Mouse (Mus musculus) hindbrain, embryonic 15.5 days (tissue): ENCODE data around the gene Ncbp3. TPM values are rescaled to one million over a fixed set of nuclear protein-coding genes. Genes with fewer than 3 reads are reported as not detected.

Experiments
- ATAC-seq: fragments of 200-750 bp; cut with Nextera tagmentation; 2 replicates; pipeline ENCODE4 v1.8.0; 2017; ENCODE audit warnings: low read depth, moderate number of reproducible peaks, moderate TSS enrichment; ENCODE audit not compliant: low FRiP score
- H3K27ac ChIP-seq: fragments of 300-500 bp; sonication (generic); replicated peaks from 2 replicates; pipeline ENCODE4 v1.5.1; 2015; ENCODE audit warnings: mild to moderate bottlenecking, inconsistent platforms
- H3K27me3 ChIP-seq: fragments of 300-500 bp; sonication (generic); 2 replicates; pipeline ENCODE4 v1.6.1; 2015; ENCODE audit warnings: control low read depth, inconsistent platforms
- H3K36me3 ChIP-seq: fragments of 300-500 bp; sonication (generic); 2 replicates; pipeline ENCODE4 v1.6.1; 2015; ENCODE audit warnings: control low read depth, inconsistent platforms
- H3K4me1 ChIP-seq: fragments of 300-500 bp; sonication (generic); replicated peaks from 2 replicates; pipeline ENCODE4 v1.6.1; 2015; ENCODE audit warnings: control low read depth, inconsistent platforms
- H3K4me2 ChIP-seq: fragments of 300-500 bp; sonication (generic); 2 replicates; pipeline ENCODE4 v1.6.1; 2015; ENCODE audit warnings: moderate library complexity, mild to moderate bottlenecking, inconsistent platforms
- H3K4me3 ChIP-seq: fragments of 300-500 bp; sonication (generic); 2 replicates; pipeline ENCODE4 v1.5.1; 2015; ENCODE audit warnings: mild to moderate bottlenecking, inconsistent platforms
- H3K9ac ChIP-seq: fragments of 300-500 bp; sonication (generic); 2 replicates; pipeline ENCODE4 v1.6.1; 2015; ENCODE audit warnings: inconsistent platforms
- H3K9me3 ChIP-seq: fragments of 300-500 bp; sonication (generic); 2 replicates; pipeline ENCODE4 v1.6.1; 2016; ENCODE audit warnings: control low read depth, inconsistent platforms
- WGBS: fragments of 180-500 bp; shearing (Covaris S2); methylation state at CpG from one replicate; pipeline ENCODE4 v1.1.7; 2015; 5-methylcytosine and 5-hydroxymethylcytosine counted together
- polyA plus RNA-seq: library from polyadenylated mRNA; unstranded; fragments of >200 nt; fragmentation: Nextera tagmentation; extraction: Ambion mirVana; gene quantifications from 2 replicates; pipeline ENCODE4 v1.2.1, GENCODE M21; 2015

The Ncbp3 gene
- polyA plus RNA-seq, 1 experiment from 2014 or later, result 10.4 TPM

DNA sequence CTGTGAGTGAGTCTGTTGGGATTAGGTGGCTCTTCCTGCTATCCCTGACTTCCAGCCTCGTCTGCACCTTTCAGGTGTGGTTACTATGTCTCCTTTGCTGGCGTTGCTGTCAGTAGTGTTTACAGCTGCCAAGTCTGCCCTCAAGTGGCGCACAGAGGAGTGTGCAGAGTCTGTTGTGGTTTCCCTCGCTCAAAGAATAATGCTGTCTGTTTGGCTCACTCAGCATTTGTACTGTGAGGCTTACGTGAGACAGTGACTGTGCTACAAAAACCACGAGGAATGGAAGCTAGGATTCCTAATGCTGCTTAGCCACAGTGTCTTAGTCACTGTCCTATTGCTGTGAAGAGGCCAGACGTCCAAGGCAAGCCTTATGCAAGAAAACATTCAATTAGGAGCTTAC lies 83.4 kb downstream of the Ncbp3 start:
- no peaks in the 10 kb centered on the region for H3K36me3 ChIP-seq

GRCm38 (mm10) chr11:73132999-73133398 lies 85.4 kb downstream of the Ncbp3 start:
- Histone ChIP-seq H3K27me3 (no peaks in the 10 kb centered on the region), H3K4me3 (no peak overlapping the region), H3K9ac (no peak overlapping the region), H3K9me3 (no peaks in the 10 kb centered on the region), H3K4me1 (peaks cover 9% of the 10 kb centered on the region), H3K27ac (no peak overlapping the region), H3K36me3 (no peaks in the 10 kb centered on the region), H3K4me2 (no peak overlapping the region)
- ATAC-seq, result no peak
- 96% methylated on average over 6 of the region's 6 CpGs for WGBS

More for the DNA sequence above, 83.4 kb downstream of the Ncbp3 start:
- H3K9me3 ChIP-seq, result no peaks in the 10 kb centered on the region
- no peak overlapping the region for H3K9ac ChIP-seq
- no peaks in the 10 kb centered on the region for H3K27me3 ChIP-seq
- H3K27ac ChIP-seq, result no peak overlapping the region
- H3K4me1 ChIP-seq, result no peaks in the 10 kb centered on the region
- no peak; the same call in 1 of the 2 replicates for ATAC-seq
- 84% methylated on average over 7 of the region's 7 CpGs for WGBS
- H3K4me2 ChIP-seq, result no peak overlapping the region
- no peak overlapping the region for H3K4me3 ChIP-seq

DNA sequence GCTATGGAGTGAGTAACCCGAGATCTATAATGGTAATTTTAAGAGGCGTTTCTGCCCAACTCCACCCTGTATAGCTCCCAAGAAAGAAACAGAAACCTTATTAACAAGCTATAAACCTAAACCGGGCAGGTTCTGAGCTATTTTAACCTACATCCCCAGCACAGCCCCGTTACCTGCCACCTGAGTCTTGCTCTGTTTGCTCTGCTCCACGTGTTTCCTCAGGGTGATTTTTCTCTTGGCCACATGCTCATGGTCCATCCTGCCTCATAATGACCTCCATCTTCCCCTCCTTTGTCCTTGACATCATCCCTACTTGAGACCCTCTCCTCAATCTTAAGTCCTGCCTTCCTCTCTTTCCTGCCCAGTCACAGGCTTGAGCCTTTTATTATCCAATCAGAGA lies 86.6 kb downstream of the Ncbp3 start:
- no peaks in the 10 kb centered on the region for H3K27me3 ChIP-seq
- H3K4me3 ChIP-seq, result no peak overlapping the region
- no peaks in the 10 kb centered on the region for H3K9me3 ChIP-seq
- no peak for ATAC-seq
- H3K9ac ChIP-seq, result no peak overlapping the region
- no peak overlapping the region for H3K4me2 ChIP-seq
- peaks cover 14% of the 10 kb centered on the region for H3K4me1 ChIP-seq
- no peaks in the 10 kb centered on the region for H3K36me3 ChIP-seq
- WGBS, result 95% methylated on average over 5 of the region's 5 CpGs
- no peak overlapping the region for H3K27ac ChIP-seq

GRCm38 (mm10) chr11:73136587-73136986 lies 89.0 kb downstream of the Ncbp3 start:
- Histone ChIP-seq H3K36me3 (no peaks in the 10 kb centered on the region), H3K27me3 (no peaks in the 10 kb centered on the region), H3K4me2 (peak overlapping the region; percentile 93), H3K9ac (no peak overlapping the region), H3K27ac (no peak overlapping the region), H3K4me1 (peaks cover 14% of the 10 kb centered on the region), H3K4me3 (peak overlapping the region; percentile 85; the same call in 1 of the 2 replicates), H3K9me3 (no peaks in the 10 kb centered on the region)
- ATAC-seq, result no peak
- WGBS, result 91% methylated on average over 6 of the region's 6 CpGs

GRCm38 (mm10) chr11:73137116-73137515 lies 89.5 kb downstream of the Ncbp3 start:
- H3K9me3 ChIP-seq, result no peaks in the 10 kb centered on the region
- ATAC-seq, result no peak
- H3K9ac ChIP-seq, result peak overlapping the region; percentile 48
- peak overlapping the region; percentile 93 for H3K4me2 ChIP-seq
- H3K27me3 ChIP-seq, result no peaks in the 10 kb centered on the region
- H3K36me3 ChIP-seq, result no peaks in the 10 kb centered on the region
- 39% methylated on average over 11 of the region's 11 CpGs for WGBS
- H3K4me3 ChIP-seq, result peak overlapping the region; percentile 85
- no peak overlapping the region for H3K27ac ChIP-seq
- H3K4me1 ChIP-seq, result peaks cover 14% of the 10 kb centered on the region

GRCm38 (mm10) chr11:73137591-73138501 lies 90.3 kb downstream of the Ncbp3 start, which contains the start of gene Haspin:
Haspin (minus strand) TSS chr11:73138294.
- peak within 1 kb of the TSS; percentile 93 for H3K4me2 ChIP-seq
- peak; percentile 97 for ATAC-seq
- H3K27ac ChIP-seq, result no peak within 1 kb of the TSS
- peaks cover 14% of the 10 kb centered on the region for H3K4me1 ChIP-seq
- H3K9me3 ChIP-seq, result no peaks in the 10 kb centered on the region
- peak within 1 kb of the TSS; percentile 50 for H3K9ac ChIP-seq
- WGBS, result under 1% methylated on average over 84 of the region's 84 CpGs
- H3K36me3 ChIP-seq, result no peaks in the 10 kb centered on the region
- no peaks in the 10 kb centered on the region for H3K27me3 ChIP-seq
- H3K4me3 ChIP-seq, result peak within 1 kb of the TSS; percentile 85

Other genes starting within 250 kb of the Ncbp3 start
- 1.6 and 2.5 TPM in 2 replicates for gene Atp2a3, start 86.6 kb upstream of the Ncbp3 start, polyA plus RNA-seq
- 0.39 and 0.73 TPM in 2 replicates for gene P2rx1, start 48.7 kb upstream of the Ncbp3 start, polyA plus RNA-seq
- 32.2 and 32.4 TPM in 2 replicates for gene Camkk1, start 28.8 kb upstream of the Ncbp3 start, polyA plus RNA-seq
- 0.22 and 0.35 TPM in 2 replicates for gene Itgae, start 42.8 kb downstream of the Ncbp3 start, polyA plus RNA-seq
- 4.0 TPM in 2 replicates for gene Haspin, start 90.5 kb downstream of the Ncbp3 start, polyA plus RNA-seq
- 0.43 and 0.49 TPM in 2 replicates for gene P2rx5, start 112.6 kb downstream of the Ncbp3 start, polyA plus RNA-seq
- 126 and 131 TPM in 2 replicates for gene Emc6, start 129.3 kb downstream of the Ncbp3 start, polyA plus RNA-seq
- 131 TPM in 2 replicates for gene Tax1bp3, start 129.3 kb downstream of the Ncbp3 start, polyA plus RNA-seq
- gene Ctns, start 151.3 kb downstream of the Ncbp3 start, polyA plus RNA-seq, result 16.2 and 18.4 TPM in 2 replicates
- 2.6 and 2.9 TPM in 2 replicates for gene Shpk, start 151.7 kb downstream of the Ncbp3 start, polyA plus RNA-seq
- gene Trpv1, start 186.5 kb downstream of the Ncbp3 start, polyA plus RNA-seq, result 0.41 and 0.68 TPM in 2 replicates
- gene Trpv3, start 219.6 kb downstream of the Ncbp3 start, polyA plus RNA-seq, result 0.22 and 0.25 TPM in 2 replicates